Mouse (Mus musculus) B cell, adult (primary cell): ENCODE measurements around the gene Gm10024. TPM values are rescaled to one million over a fixed set of nuclear protein-coding genes. Genes with fewer than 3 reads are reported as not detected.

Experiments
- total RNA-seq: library from RNA; stranded (reverse); gene quantifications from 4 replicates; pipeline ENCODE4 v1.2.4, GENCODE M21; 2023; ENCODE audit not compliant: inconsistent age

Gene Gm10024
- not detected in 4 replicates for total RNA-seq

GRCm38 (mm10) chr10:77711157-77711556, at the start of gene Gm10024:
Gm10024 (plus strand) TSS chr10:77711457.

GRCm38 (mm10) chr10:77685895-77686664, 25.2 kb upstream of the Gm10024 start, which contains the start of gene Tspear:
Tspear (plus strand) TSS chr10:77686569.

GRCm38 (mm10) chr10:77690356-77690807, 20.9 kb upstream of the Gm10024 start, which contains the start of gene Gm19402:
Gm19402 (minus strand) TSS chr10:77690757.

GRCm38 (mm10) chr10:77697133-77697532, 14.1 kb upstream of the Gm10024 start, which contains the start of gene Gm9508:
Gm9508 (minus strand) TSS chr10:77697233.

GRCm38 (mm10) chr10:77706326-77706725, 4.9 kb upstream of the Gm10024 start, which contains the start of gene Gm10272:
Gm10272 (plus strand) TSS chr10:77706626.

GRCm38 (mm10) chr10:77715507-77715906, 4.2 kb downstream of the Gm10024 start, which contains the start of gene Gm10142:
Gm10142 (plus strand) TSS chr10:77715807.

GRCm38 (mm10) chr10:77720299-77720698, 9.0 kb downstream of the Gm10024 start, which contains the start of gene Krtap12-1:
Krtap12-1 (plus strand) TSS chr10:77720599.

GRCm38 (mm10) chr10:77726186-77726585, 14.9 kb downstream of the Gm10024 start, which contains the start of gene Gm10100:
Gm10100 (plus strand) TSS chr10:77726486.

GRCm38 (mm10) chr10:77741924-77742688, 30.8 kb downstream of the Gm10024 start, which contains the start of gene Gm18596:
Gm18596 (minus strand) TSS chr10:77742638.

GRCm38 (mm10) chr10:77751254-77751653, 40.0 kb downstream of the Gm10024 start, which contains the start of gene Gm9736:
Gm9736 (minus strand) TSS chr10:77751354.

GRCm38 (mm10) chr10:77759582-77759981, 48.3 kb downstream of the Gm10024 start, which contains the start of gene Gm3233:
Gm3233 (minus strand) TSS chr10:77759682.

Other genes with a start within 250 kb of the Gm10024 start
- gene Fam207a, start 195.7 kb upstream of the Gm10024 start, total RNA-seq: 18.5 to 25.2 TPM (median 21.4 TPM) in 4 replicates
- 75.6 to 80.7 TPM (median 79.8 TPM) in 4 replicates for gene Itgb2, start 181.2 kb upstream of the Gm10024 start, total RNA-seq
- 72.1 to 89.4 TPM (median 78.3 TPM) in 4 replicates for gene Pttg1ip, start 129.7 kb upstream of the Gm10024 start, total RNA-seq
- 58.9 to 65.6 TPM (median 62.4 TPM) in 4 replicates for gene Sumo3, start 105.4 kb upstream of the Gm10024 start, total RNA-seq
- gene Gm49325, start 105.3 kb upstream of the Gm10024 start, total RNA-seq: 1.3 to 12.1 TPM in 2 of 4 replicates, not detected in the others
- gene Ube2g2, start 89.2 kb upstream of the Gm10024 start, total RNA-seq: 37.9 to 44.1 TPM (median 41.3 TPM) in 4 replicates
- gene Tspear, start 24.9 kb upstream of the Gm10024 start, total RNA-seq: 2.7 to 5.5 TPM (median 4.4 TPM) in 4 replicates
- gene Gm19402, start 20.7 kb upstream of the Gm10024 start, total RNA-seq: not detected in 4 replicates
- not detected in 4 replicates for gene Gm9508, start 14.2 kb upstream of the Gm10024 start, total RNA-seq
- gene Gm10272, start 4.8 kb upstream of the Gm10024 start, total RNA-seq: not detected in 4 replicates
- gene Gm10142, start 4.3 kb downstream of the Gm10024 start, total RNA-seq: not detected in 4 replicates
- gene Krtap12-1, start 9.1 kb downstream of the Gm10024 start, total RNA-seq: not detected in 4 replicates
- gene Gm10100, start 15.0 kb downstream of the Gm10024 start, total RNA-seq: not detected in 4 replicates
- gene Gm18596, start 31.2 kb downstream of the Gm10024 start, total RNA-seq: not detected in 4 replicates
- not detected in 4 replicates for gene Gm9736, start 39.9 kb downstream of the Gm10024 start, total RNA-seq
- gene Gm3233, start 48.2 kb downstream of the Gm10024 start, total RNA-seq: not detected in 4 replicates
- gene Gm3238, start 59.9 kb downstream of the Gm10024 start, total RNA-seq: not detected in 4 replicates
- gene Gm7138, start 65.5 kb downstream of the Gm10024 start, total RNA-seq: not detected in 4 replicates
- gene Gm3250, start 71.1 kb downstream of the Gm10024 start, total RNA-seq: not detected in 4 replicates
- not detected in 4 replicates for gene Gm7137, start 76.7 kb downstream of the Gm10024 start, total RNA-seq
- gene Gm9639, start 83.6 kb downstream of the Gm10024 start, total RNA-seq: not detected in 4 replicates
- not detected in 4 replicates for gene Gm19668, start 87.7 kb downstream of the Gm10024 start, total RNA-seq
- gene Gm9507, start 100.4 kb downstream of the Gm10024 start, total RNA-seq: not detected in 4 replicates
- not detected in 4 replicates for gene Gm2696, start 103.2 kb downstream of the Gm10024 start, total RNA-seq
- gene Krtap10-4, start 115.6 kb downstream of the Gm10024 start, total RNA-seq: not detected in 4 replicates
- not detected in 4 replicates for gene Krtap10-10, start 124.5 kb downstream of the Gm10024 start, total RNA-seq
- not detected in 4 replicates for gene Gm36176, start 135.3 kb downstream of the Gm10024 start, total RNA-seq
- gene Gm10318, start 141.4 kb downstream of the Gm10024 start, total RNA-seq: not detected in 4 replicates
- not detected in 4 replicates for gene Gm3285, start 150.5 kb downstream of the Gm10024 start, total RNA-seq
- 0.16 to 0.19 TPM in 2 of 4 replicates, not detected in the others for gene Lrrc3, start 191.1 kb downstream of the Gm10024 start, total RNA-seq